Mouse (Mus musculus) lung, postnatal 10 days (tissue): ENCODE data around the gene Zmym3.

ENCODE experiments used
- DNase-seq: peaks from one replicate; pipeline ENCODE4 v3.0.0; 2021

Gene Zmym3

DNA sequence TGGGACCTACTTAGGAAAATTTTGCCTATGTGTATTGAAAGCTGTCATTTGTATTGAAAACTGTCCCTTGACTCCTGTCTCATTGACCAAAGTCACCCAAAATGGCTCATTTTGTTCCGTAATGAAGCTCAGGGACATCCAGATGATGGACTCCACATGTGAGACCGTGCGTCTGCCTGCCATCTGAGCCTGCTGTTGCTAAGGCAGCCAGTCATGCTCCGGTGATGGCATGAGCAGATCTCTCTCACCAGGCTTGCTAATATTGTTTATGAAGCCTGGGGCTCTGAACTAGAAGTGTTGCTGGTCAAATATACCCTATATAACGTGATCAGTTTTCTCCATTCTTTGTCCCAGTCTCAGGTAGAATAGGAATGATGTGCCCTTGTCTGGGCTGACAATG, 47.7 kb downstream of the Zmym3 start:
- DNase-seq, result no peak

DNA sequence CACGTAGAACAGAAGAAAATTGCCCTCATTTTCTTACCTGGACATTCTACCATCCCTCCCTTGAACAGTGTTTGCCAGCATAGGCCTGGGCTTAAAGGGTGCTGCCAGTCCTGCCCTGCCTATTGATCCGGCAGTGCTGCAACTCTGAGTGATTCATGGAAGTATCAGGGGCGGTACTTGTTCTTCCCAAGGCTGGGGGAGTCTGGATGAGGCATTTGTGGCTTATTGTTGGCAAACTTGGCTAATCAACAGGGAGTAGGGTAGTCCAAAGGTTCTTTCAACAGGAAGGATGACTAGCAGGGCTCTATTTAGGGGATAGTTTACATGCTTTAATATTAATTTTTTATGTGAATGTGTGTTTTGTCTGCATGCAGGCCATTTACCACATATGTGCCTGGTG, 50.1 kb downstream of the Zmym3 start:
- no peak for DNase-seq

DNA sequence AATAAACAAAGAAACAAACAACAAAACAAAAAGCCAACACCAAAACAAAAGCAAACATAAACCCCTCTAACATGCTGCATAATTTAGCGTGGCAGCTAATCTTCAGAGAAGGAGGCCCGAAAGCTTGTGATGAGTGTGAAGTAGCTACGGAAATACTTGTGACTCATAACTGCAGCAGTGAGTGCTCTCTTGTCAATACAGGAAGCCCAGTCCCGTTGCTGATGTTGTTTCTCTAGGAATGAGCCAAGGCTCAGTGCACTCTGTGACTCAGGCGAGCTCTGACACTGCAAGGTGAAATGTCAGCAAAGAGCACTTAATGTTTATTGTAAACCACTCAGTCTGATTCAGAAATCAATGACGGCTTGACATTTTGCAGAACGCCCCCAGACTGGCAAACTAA, 51.6 kb downstream of the Zmym3 start:
- peak; percentile 1 for DNase-seq

DNA sequence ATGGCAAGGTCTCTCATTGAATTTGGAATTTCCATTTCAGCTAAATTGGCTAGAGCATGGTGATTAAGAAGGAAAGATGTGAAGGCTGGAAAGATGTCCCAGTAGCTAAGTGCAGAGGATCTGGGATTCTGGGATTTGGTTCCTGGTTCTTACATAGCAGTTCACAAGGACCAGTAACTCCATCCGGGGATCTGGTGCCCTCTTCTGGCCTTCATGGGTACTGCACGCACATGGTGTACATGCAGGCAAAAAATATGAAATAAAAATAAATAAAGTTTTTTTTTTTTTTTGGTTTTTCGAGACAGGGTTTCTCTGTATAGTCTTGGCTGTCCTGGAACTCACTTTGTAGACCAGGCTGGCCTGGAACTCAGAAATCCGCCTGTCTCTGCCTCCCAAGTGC, 61.7 kb downstream of the Zmym3 start:
- DNase-seq, result peak; percentile 2
